Mouse (Mus musculus): ENCODE data around the gene Smyd2.

DNA sequence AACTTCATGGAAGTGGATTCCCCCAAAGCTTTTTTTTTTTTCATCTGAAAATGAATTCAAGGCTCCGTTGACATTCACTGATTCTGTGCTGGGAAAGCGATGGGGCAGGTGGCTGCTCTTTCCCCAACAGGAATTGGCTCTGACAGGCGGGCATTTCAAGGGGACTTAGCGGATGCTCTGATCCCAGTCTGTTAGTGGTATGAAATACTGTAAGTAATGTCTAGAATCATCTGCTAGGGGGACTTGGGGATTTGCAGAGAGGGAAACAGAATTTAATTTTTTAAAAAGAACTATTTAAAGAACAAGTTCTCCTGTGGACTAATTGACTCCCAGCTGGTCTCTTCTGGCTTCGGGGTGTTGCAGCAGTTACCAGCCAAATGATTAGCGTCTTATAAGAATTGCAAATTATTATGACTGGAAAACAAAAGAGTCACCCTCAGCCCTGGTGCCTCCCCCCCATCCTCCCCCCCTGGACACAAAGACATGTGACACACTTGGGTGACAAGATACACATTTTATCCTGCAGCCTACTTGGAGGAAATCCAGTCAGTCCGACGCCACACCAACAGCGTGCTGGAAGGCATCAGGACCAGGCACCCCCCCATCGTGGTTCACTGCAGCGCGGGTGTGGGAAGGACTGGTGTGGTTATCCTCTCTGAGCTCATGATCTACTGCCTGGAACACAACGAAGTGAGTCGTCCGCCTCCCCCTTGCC, 57.2 kb downstream of the Smyd2 start:
- no peak for TF ChIP-seq CTCF (conservative IDR thresholded peaks at IDR 0.05; ENCODE audit: low read length)
- no peak for TF ChIP-seq POU5F1 (IDR thresholded peaks at IDR 0.05; ENCODE audit: borderline replicate concordance, low read length)
